Mouse (Mus musculus): Measurements from ENCODE around the gene Epha5. TPM values are rescaled to one million over a fixed set of nuclear protein-coding genes. Genes with fewer than 3 reads are reported as not detected.

Epha5 gene
- not detected for total RNA-seq (2023)

GRCm38 (mm10) chr5:84417062-84417879 is at the start of gene Epha5:
Epha5 (minus strand) TSS chr5:84417382.

Data from neutrophil, adult 83 days (primary cell).